Mouse (Mus musculus): Measurements from ENCODE around the gene Lrrc4b. TPM values are rescaled to one million over a fixed set of nuclear protein-coding genes. Genes with fewer than 3 reads are reported as not detected.
A peak's percentile ranks its signal among the peaks of the same experiment; 100 is the strongest.

The Lrrc4b gene
- total RNA-seq, 1 experiment: 0.18 TPM

- in situ Hi-C loops (cut with MboI; ENCODE audit: low sequenced_read_pairs in 2 of 2, unreplicated experiment in 2 of 2): loop anchor here in 1 of 2 experiments (25.0 kb wide), 1 partner anchor 180 kb away; the partner anchor contains the start of genes Acp4 and Gm15517
- no peak for DNase-seq (ENCODE audit: low read depth, low spot score)
- Histone ChIP-seq H3K36me3 (ENCODE audit: control insufficient read depth, insufficient read depth, low read length, poor library complexity, severe bottlenecking) (no peaks in the 10 kb centered on the region), H3K4me1 (ENCODE audit: control insufficient read depth in 2 of 2, insufficient read depth in 2 of 2, low read length in 2 of 2, poor library complexity in 1 of 2) (peaks cover 1 to 28% of the 10 kb centered on the region in 2 experiments; a peak in 2 of 4 replicates), H3K9me3 (ENCODE audit: control insufficient read depth, insufficient read depth, low read depth, low read length) (no peaks in the 10 kb centered on the region), H3K27ac (ENCODE audit: insufficient read depth, low read depth, low read length, poor library complexity, severe bottlenecking) (no peak overlapping the region), H3K4me3 (ENCODE audit: insufficient read depth in 1 of 2, low read depth in 1 of 2, low read length in 2 of 2, poor library complexity in 1 of 2, severe bottlenecking in 1 of 2) (peak overlapping the region in 1 of 2 experiments; percentile 21; a peak in 1 of 4 replicates), H3K9ac (ENCODE audit: insufficient read depth, low read depth, low read length, poor library complexity, severe bottlenecking) (no peak overlapping the region)
- TF ChIP-seq ZNF384 (IDR thresholded peaks at IDR 0.05; ENCODE audit: low read depth, low read length) (no peak), CHD2 (IDR thresholded peaks at IDR 0.05; ENCODE audit: low read depth, low read length) (no peak), HCFC1 (IDR thresholded peaks at IDR 0.05; ENCODE audit: borderline replicate concordance, insufficient read depth, low read length) (no peak), ZC3H11A (IDR thresholded peaks at IDR 0.05; ENCODE audit: borderline replicate concordance, low read depth, low read length) (no peak), MAFK (IDR thresholded peaks at IDR 0.05; ENCODE audit: insufficient read depth, low read depth, low read length) (no peak)
Observed at GRCm38 (mm10) chr7:44442407-44442821, 13.6 kb downstream of the Lrrc4b start.

- TF ChIP-seq MAFK (IDR thresholded peaks at IDR 0.05; ENCODE audit: insufficient read depth, low read depth, low read length) (no peak), CHD2 (IDR thresholded peaks at IDR 0.05; ENCODE audit: low read depth, low read length) (no peak), ZNF384 (IDR thresholded peaks at IDR 0.05; ENCODE audit: low read depth, low read length) (no peak), ZC3H11A (IDR thresholded peaks at IDR 0.05; ENCODE audit: borderline replicate concordance, low read depth, low read length) (no peak), HCFC1 (IDR thresholded peaks at IDR 0.05; ENCODE audit: borderline replicate concordance, insufficient read depth, low read length) (no peak)
- in situ Hi-C loops (cut with MboI; ENCODE audit: low sequenced_read_pairs in 2 of 2, unreplicated experiment in 2 of 2): loop anchor here in 1 of 2 experiments (25.0 kb wide), 1 partner anchor 181 kb away; the partner anchor contains the start of genes Acp4 and Gm15517
- Histone ChIP-seq H3K9me3 (ENCODE audit: control insufficient read depth, insufficient read depth, low read depth, low read length) (no peaks in the 10 kb centered on the region), H3K27ac (ENCODE audit: insufficient read depth, low read depth, low read length, poor library complexity, severe bottlenecking) (no peak overlapping the region), H3K9ac (ENCODE audit: insufficient read depth, low read depth, low read length, poor library complexity, severe bottlenecking) (no peak overlapping the region), H3K36me3 (ENCODE audit: control insufficient read depth, insufficient read depth, low read length, poor library complexity, severe bottlenecking) (no peaks in the 10 kb centered on the region), H3K4me1 (ENCODE audit: control insufficient read depth in 2 of 2, insufficient read depth in 2 of 2, low read length in 2 of 2, poor library complexity in 1 of 2) (peaks cover 1 to 28% of the 10 kb centered on the region in 2 experiments; a peak in 2 of 4 replicates), H3K4me3 (ENCODE audit: insufficient read depth in 1 of 2, low read depth in 1 of 2, low read length in 2 of 2, poor library complexity in 1 of 2, severe bottlenecking in 1 of 2) (no peak overlapping the region)
- no peak for DNase-seq (ENCODE audit: low read depth, low spot score)
Observed at GRCm38 (mm10) chr7:44443268-44444173, 14.7 kb downstream of the Lrrc4b start.

GRCm38 (mm10) chr7:44444886-44445527 lies 16.2 kb downstream of the Lrrc4b start:
- H3K36me3 ChIP-seq (ENCODE audit: control insufficient read depth, insufficient read depth, low read length, poor library complexity, severe bottlenecking): no peaks in the 10 kb centered on the region
- no peaks in the 10 kb centered on the region for H3K9me3 ChIP-seq (ENCODE audit: control insufficient read depth, insufficient read depth, low read depth, low read length)
- in situ Hi-C loops (cut with MboI; ENCODE audit: low sequenced_read_pairs in 2 of 2, unreplicated experiment in 2 of 2): loop anchor here in 1 of 2 experiments (25.0 kb wide), 1 partner anchor 183 kb away; the partner anchor contains the start of genes Acp4 and Gm15517
- peak overlapping the region in 1 of 2 experiments; percentile 9; a peak in 1 of 4 replicates for H3K4me3 ChIP-seq (ENCODE audit: insufficient read depth in 1 of 2, low read depth in 1 of 2, low read length in 2 of 2, poor library complexity in 1 of 2, severe bottlenecking in 1 of 2)
- no peak overlapping the region for H3K9ac ChIP-seq (ENCODE audit: insufficient read depth, low read depth, low read length, poor library complexity, severe bottlenecking)
- H3K4me1 ChIP-seq (ENCODE audit: control insufficient read depth in 2 of 2, insufficient read depth in 2 of 2, low read length in 2 of 2, poor library complexity in 1 of 2): peaks cover 1 to 28% of the 10 kb centered on the region in 2 experiments; a peak in 2 of 4 replicates
- TF ChIP-seq CHD2 (IDR thresholded peaks at IDR 0.05; ENCODE audit: low read depth, low read length) (no peak), MAFK (IDR thresholded peaks at IDR 0.05; ENCODE audit: insufficient read depth, low read depth, low read length) (no peak), ZNF384 (IDR thresholded peaks at IDR 0.05; ENCODE audit: low read depth, low read length) (no peak), HCFC1 (IDR thresholded peaks at IDR 0.05; ENCODE audit: borderline replicate concordance, insufficient read depth, low read length) (no peak), ZC3H11A (IDR thresholded peaks at IDR 0.05; ENCODE audit: borderline replicate concordance, low read depth, low read length) (no peak)
- DNase-seq (ENCODE audit: low read depth, low spot score): no peak
- no peak overlapping the region for H3K27ac ChIP-seq (ENCODE audit: insufficient read depth, low read depth, low read length, poor library complexity, severe bottlenecking)

GRCm38 (mm10) chr7:44445528-44445923 lies 16.7 kb downstream of the Lrrc4b start:
- TF ChIP-seq ZNF384 (IDR thresholded peaks at IDR 0.05; ENCODE audit: low read depth, low read length) (no peak), MAFK (IDR thresholded peaks at IDR 0.05; ENCODE audit: insufficient read depth, low read depth, low read length) (no peak), ZC3H11A (IDR thresholded peaks at IDR 0.05; ENCODE audit: borderline replicate concordance, low read depth, low read length) (no peak), CHD2 (IDR thresholded peaks at IDR 0.05; ENCODE audit: low read depth, low read length) (no peak), HCFC1 (IDR thresholded peaks at IDR 0.05; ENCODE audit: borderline replicate concordance, insufficient read depth, low read length) (no peak)
- Histone ChIP-seq H3K4me3 (ENCODE audit: insufficient read depth in 1 of 2, low read depth in 1 of 2, low read length in 2 of 2, poor library complexity in 1 of 2, severe bottlenecking in 1 of 2) (no peak overlapping the region), H3K27ac (ENCODE audit: insufficient read depth, low read depth, low read length, poor library complexity, severe bottlenecking) (no peak overlapping the region)

More at GRCm38 (mm10) chr7:44445528-44445923, 16.7 kb downstream of the Lrrc4b start:
- no peak for DNase-seq (ENCODE audit: low read depth, low spot score)
- Histone ChIP-seq H3K4me1 (ENCODE audit: control insufficient read depth in 2 of 2, insufficient read depth in 2 of 2, low read length in 2 of 2, poor library complexity in 1 of 2) (peaks cover 1 to 28% of the 10 kb centered on the region in 2 experiments; a peak in 2 of 4 replicates), H3K36me3 (ENCODE audit: control insufficient read depth, insufficient read depth, low read length, poor library complexity, severe bottlenecking) (no peaks in the 10 kb centered on the region), H3K9me3 (ENCODE audit: control insufficient read depth, insufficient read depth, low read depth, low read length) (no peaks in the 10 kb centered on the region), H3K9ac (ENCODE audit: insufficient read depth, low read depth, low read length, poor library complexity, severe bottlenecking) (no peak overlapping the region)
- in situ Hi-C loops (cut with MboI; ENCODE audit: low sequenced_read_pairs in 2 of 2, unreplicated experiment in 2 of 2): loop anchor here in 1 of 2 experiments (25.0 kb wide), 1 partner anchor 183 kb away; the partner anchor contains the start of genes Acp4 and Gm15517
